Mouse (Mus musculus) left cerebral cortex, postnatal 4 days (tissue): ENCODE results near the gene Pygo2. TPM values are rescaled to one million over a fixed set of nuclear protein-coding genes. Genes with fewer than 3 reads are reported as not detected.
A peak's percentile ranks its signal among the peaks of the same experiment; 100 is the strongest.

Source experiments
- DNase-seq: peaks from one replicate; pipeline ENCODE4 v3.0.0-alpha.2; 2022
- intact Hi-C: fragments of 180-260 bp; cut with DNase I; formaldehyde crosslinking; loops from one replicate; pipeline ENCODE4 v1.15.1; 2025
- total RNA-seq, 2 experiments: library from RNA; stranded (reverse); gene quantifications; 2 replicates each; pipeline ENCODE4 v1.2.3; 2021

The Pygo2 gene
- total RNA-seq, 2 experiments from 2014 or later = 53.3 to 60.2 TPM

GRCm38 (mm10) chr3:89392871-89393311 is 37.1 kb upstream of the Pygo2 start:
- peak; percentile 21 for DNase-seq
- intact Hi-C loops = no loop called here

- peak; percentile 99 for DNase-seq
- intact Hi-C loops = no loop called here
These were observed 36.4 kb upstream of the Pygo2 start for GRCm38 (mm10) chr3:89393605-89394004.

GRCm38 (mm10) chr3:89394006-89394893 is 35.8 kb upstream of the Pygo2 start, which contains the start of gene Zbtb7b:
Gene Zbtb7b, minus strand, starts transcription at chr3:89394776.
- DNase-seq = peak; percentile 76
- intact Hi-C loops = no loop called here

- peak; percentile 90 for DNase-seq
- intact Hi-C loops = no loop called here
These were observed 35.1 kb upstream of the Pygo2 start for GRCm38 (mm10) chr3:89394894-89395256.

- no peak for DNase-seq
- intact Hi-C loops = no loop called here
These were observed 34.6 kb upstream of the Pygo2 start for GRCm38 (mm10) chr3:89395419-89395805.

GRCm38 (mm10) chr3:89395806-89396653 is 34.0 kb upstream of the Pygo2 start:
- intact Hi-C loops = no loop called here
- peak; percentile 63 for DNase-seq

- no peak for DNase-seq
- intact Hi-C loops = no loop called here
These were observed 33.4 kb upstream of the Pygo2 start for GRCm38 (mm10) chr3:89396654-89397005.

- intact Hi-C loops = no loop called here
- no peak for DNase-seq
These were observed 28.7 kb upstream of the Pygo2 start for GRCm38 (mm10) chr3:89401329-89401728.

GRCm38 (mm10) chr3:89402693-89403092 is 27.3 kb upstream of the Pygo2 start, which contains the start of gene Lenep:
Gene Lenep, minus strand, starts transcription at chr3:89402793.
- DNase-seq = no peak
- intact Hi-C loops = no loop called here

GRCm38 (mm10) chr3:89406887-89407286 is 23.1 kb upstream of the Pygo2 start:
- DNase-seq = no peak

GRCm38 (mm10) chr3:89408448-89408847 is 21.6 kb upstream of the Pygo2 start:
- intact Hi-C loops = no loop called here
- DNase-seq = no peak

More at GRCm38 (mm10) chr3:89406887-89407286, 23.1 kb upstream of the Pygo2 start:
- intact Hi-C loops = no loop called here

GRCm38 (mm10) chr3:89409701-89410100 is 20.3 kb upstream of the Pygo2 start:
- DNase-seq = no peak
- intact Hi-C loops = no loop called here

- intact Hi-C loops = no loop called here
- DNase-seq = no peak
These were observed 19.1 kb upstream of the Pygo2 start for GRCm38 (mm10) chr3:89410864-89411263.

GRCm38 (mm10) chr3:89411490-89412393 is 18.3 kb upstream of the Pygo2 start, which contains the start of gene Flad1:
Gene Flad1, minus strand, starts transcription at chr3:89411870.
- intact Hi-C loops = no loop called here
- DNase-seq = peak; percentile 97

- no peak for DNase-seq
- intact Hi-C loops = no loop called here
These were observed 13.9 kb upstream of the Pygo2 start for GRCm38 (mm10) chr3:89416158-89416557.

- no peak for DNase-seq
- intact Hi-C loops = no loop called here
These were observed 12.9 kb upstream of the Pygo2 start for GRCm38 (mm10) chr3:89417131-89417530.

- intact Hi-C loops = no loop called here
- no peak for DNase-seq
These were observed 12.2 kb upstream of the Pygo2 start for GRCm38 (mm10) chr3:89417840-89418169.

- DNase-seq = peak; percentile 94
- intact Hi-C loops = no loop called here
These were observed 11.7 kb upstream of the Pygo2 start, which contains the start of the genes Cks1b and Shc1 for GRCm38 (mm10) chr3:89418170-89418860. Gene Cks1b, minus strand, starts transcription at chr3:89418383. Gene Shc1, plus strand, starts transcription at chr3:89418443.

- intact Hi-C loops = no loop called here
- DNase-seq = peak; percentile 74
These were observed 11.2 kb upstream of the Pygo2 start for GRCm38 (mm10) chr3:89418861-89419250.

GRCm38 (mm10) chr3:89419571-89419970 is 10.4 kb upstream of the Pygo2 start:
- no peak for DNase-seq
- intact Hi-C loops = no loop called here
